Mouse (Mus musculus) G1E (cell line): ENCODE measurements around the gene Insyn1. TPM values are rescaled to one million over a fixed set of nuclear protein-coding genes. Genes with fewer than 3 reads are reported as not detected.
A peak's percentile ranks its signal among the peaks of the same experiment; 100 is the strongest.

Source experiments
- ATAC-seq: 2 replicates; pipeline ENCODE4 v1.8.0; 2016; ENCODE audit warnings: mild to moderate bottlenecking; ENCODE audit not compliant: insufficient number of reproducible peaks, poor library complexity, low FRiP score, severe bottlenecking; ENCODE audit errors: extremely low read depth
- DNase-seq: peaks from one replicate; pipeline ENCODE4 v3.0.0; 2012; ENCODE audit warnings: low spot score
- H3K27me3 ChIP-seq: 2 replicates; pipeline ENCODE4 v1.6.1; 2012; ENCODE audit warnings: mild to moderate bottlenecking, low read length, inconsistent platforms; ENCODE audit not compliant: insufficient read depth
- H3K36me3 ChIP-seq: replicated peaks from 2 replicates; pipeline ENCODE3; 2012; ENCODE audit warnings: mild to moderate bottlenecking, inconsistent platforms
- H3K4me1 ChIP-seq: 2 replicates; pipeline ENCODE4 v1.6.1; 2012; ENCODE audit warnings: low read depth, low read length, inconsistent platforms, mixed read lengths; ENCODE audit not compliant: insufficient read depth
- H3K4me3 ChIP-seq: 2 replicates; pipeline ENCODE4 v1.5.1; 2012; ENCODE audit warnings: low read depth, mild to moderate bottlenecking, inconsistent platforms, low read length, moderate library complexity, mixed read lengths
- H3K9me3 ChIP-seq: replicated peaks from 2 replicates; pipeline ENCODE4 v1.6.1; 2012; ENCODE audit warnings: inconsistent platforms
- CTCF ChIP-seq: IDR thresholded peaks from 2 replicates; pipeline ENCODE4 v1.5.1; 2012; ENCODE audit warnings: low read depth, low read length, inconsistent platforms, mixed read lengths
- GATA1 ChIP-seq: IDR thresholded peaks from 2 replicates; pipeline ENCODE4 v1.6.1; 2012; ENCODE audit warnings: borderline replicate concordance, low read length, inconsistent platforms, mixed read lengths
- GATA2 ChIP-seq: IDR thresholded peaks from 2 replicates; pipeline ENCODE4 v1.6.1; 2012; ENCODE audit warnings: low read depth, low read length, inconsistent platforms, borderline replicate concordance
- POLR2AphosphoS5 ChIP-seq: IDR thresholded peaks from 2 replicates; pipeline ENCODE4 v1.6.1; 2012; ENCODE audit warnings: low read depth, low read length, inconsistent platforms; ENCODE audit not compliant: insufficient replicate concordance
- TAL1 ChIP-seq: conservative IDR thresholded peaks from 2 replicates; pipeline ENCODE4 v1.6.1; 2012; ENCODE audit warnings: low read depth, low read length, inconsistent platforms, mixed read lengths
- polyA plus RNA-seq: library from polyadenylated mRNA; stranded (reverse); fragments of >175 nt; gene quantifications from 2 replicates; pipeline ENCODE4 v1.2.3, GENCODE M21; 2012
- total RNA-seq, 2 experiments: library from RNA; stranded (forward) in 1 of 2; stranded (reverse) in 1 of 2; fragments of 200-1000 nt in 1 of 2; fragments of >200 nt in 1 of 2; fragmentation: Nextera tagmentation in 1 of 2; gene quantifications; 2 replicates each; pipeline ENCODE4 v1.2.3; 2014 to 2017

The Insyn1 gene
- total and polyA plus RNA-seq, 3 experiments = 0.05 TPM; not detected in 2

- Histone ChIP-seq H3K4me3 (peak overlapping the region; percentile 43; the same call in 1 of the 2 replicates), H3K36me3 (no peaks in the 10 kb centered on the region), H3K27me3 (peaks cover 31% of the 10 kb centered on the region), H3K9me3 (peaks cover 5% of the 10 kb centered on the region), H3K4me1 (peaks cover 47% of the 10 kb centered on the region)
- no peak for ATAC-seq
- TF ChIP-seq GATA2 (no peak), GATA1 (no peak), TAL1 (no peak), POLR2AphosphoS5 (no peak), CTCF (no peak)
- peak; percentile 56 for DNase-seq
Measured at GRCm38 (mm10) chr9:58537774-58538173, 49.4 kb downstream of the Insyn1 start.

- Histone ChIP-seq H3K4me1 (peaks cover 47% of the 10 kb centered on the region), H3K9me3 (peaks cover 5% of the 10 kb centered on the region), H3K27me3 (peaks cover 34% of the 10 kb centered on the region), H3K36me3 (no peaks in the 10 kb centered on the region), H3K4me3 (no peak overlapping the region)
- ATAC-seq = no peak
- TF ChIP-seq CTCF = peak; percentile 91
- TF ChIP-seq GATA2 = no peak
- no peak for TF ChIP-seq POLR2AphosphoS5
- no peak for TF ChIP-seq GATA1
- no peak for TF ChIP-seq TAL1
- peak; percentile 48 for DNase-seq
Measured at GRCm38 (mm10) chr9:58539886-58540285, 51.5 kb downstream of the Insyn1 start.

DNA sequence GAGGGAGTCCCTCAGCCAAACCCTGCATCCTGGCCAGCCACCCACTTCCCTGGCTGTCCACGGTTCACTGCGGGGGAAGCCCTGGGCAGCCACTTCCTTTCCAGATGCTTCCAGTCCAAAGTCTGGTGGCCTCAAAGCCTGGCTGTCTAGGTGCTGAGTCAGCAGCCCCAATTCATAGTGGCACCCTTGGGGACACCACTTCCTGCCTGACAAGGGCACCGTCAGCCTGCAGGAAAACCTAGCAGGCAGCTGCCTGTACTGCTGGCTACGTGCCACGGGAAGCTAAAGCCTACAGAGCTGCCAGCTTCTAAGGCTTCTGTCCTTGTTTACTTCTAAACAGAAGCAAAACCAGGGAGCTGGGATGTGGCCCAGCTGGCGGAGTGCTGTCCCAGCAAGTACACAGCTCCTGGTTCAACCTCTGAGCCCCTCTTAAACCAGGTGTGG lies 53.5 kb downstream of the Insyn1 start:
- no peak for ATAC-seq
- peaks cover 33% of the 10 kb centered on the region for H3K27me3 ChIP-seq
- no peaks in the 10 kb centered on the region for H3K36me3 ChIP-seq
- no peak overlapping the region for H3K4me3 ChIP-seq
- peak; percentile 22 for DNase-seq
- TF ChIP-seq GATA1 (no peak), CTCF (no peak), POLR2AphosphoS5 (no peak), TAL1 (no peak), GATA2 (no peak)
- peaks cover 30% of the 10 kb centered on the region for H3K4me1 ChIP-seq
- peaks cover 5% of the 10 kb centered on the region for H3K9me3 ChIP-seq

DNA sequence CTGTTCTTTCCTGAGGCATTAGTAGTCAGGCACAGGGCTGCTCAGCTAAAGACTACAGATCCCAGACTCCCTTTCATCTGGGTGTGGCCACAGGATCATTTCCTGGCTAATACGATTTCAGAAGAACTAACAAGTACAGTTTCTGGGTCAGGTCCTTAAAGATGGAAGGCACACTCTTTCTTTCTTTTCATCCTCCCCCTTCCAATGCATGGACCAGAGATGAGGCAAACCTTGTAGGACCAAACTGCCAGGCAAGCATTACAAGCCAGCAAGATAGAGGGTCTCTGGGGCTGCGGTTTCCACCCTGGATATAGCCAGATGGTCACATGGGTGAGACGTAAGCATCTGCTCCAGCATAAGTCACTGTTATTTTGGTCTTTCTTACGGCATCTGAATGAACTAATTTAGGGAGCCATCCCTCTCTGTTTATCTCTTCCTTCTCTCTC lies 56.5 kb downstream of the Insyn1 start:
- ATAC-seq = no peak
- DNase-seq = no peak
- Histone ChIP-seq H3K4me1 (peaks cover 13% of the 10 kb centered on the region; the same call in 1 of the 2 replicates), H3K9me3 (no peaks in the 10 kb centered on the region), H3K4me3 (no peak overlapping the region), H3K36me3 (no peaks in the 10 kb centered on the region), H3K27me3 (peaks cover 47% of the 10 kb centered on the region)
- TF ChIP-seq GATA2 = no peak
- TF ChIP-seq POLR2AphosphoS5 = no peak
- TF ChIP-seq CTCF = no peak
- no peak for TF ChIP-seq GATA1
- no peak for TF ChIP-seq TAL1

DNA sequence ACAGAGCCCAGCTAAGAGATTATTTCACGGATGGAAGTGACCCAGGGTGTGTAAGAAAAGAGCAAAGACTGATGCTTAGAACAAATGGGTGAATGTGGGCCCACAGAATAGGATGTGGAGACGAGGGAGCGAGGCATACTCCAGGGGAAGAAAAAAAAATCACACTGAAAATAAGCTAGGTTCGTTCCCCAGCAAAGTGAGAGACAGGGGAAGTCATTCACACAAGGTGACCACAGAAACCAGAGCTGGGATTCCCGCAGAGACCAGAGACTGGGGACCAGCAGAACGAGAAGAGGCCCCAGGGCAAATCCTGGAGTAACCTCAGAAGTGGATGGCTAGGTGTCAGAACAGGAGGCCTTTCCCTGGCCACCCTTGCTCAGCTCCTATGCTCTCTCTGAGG lies 57.0 kb downstream of the Insyn1 start:
- no peak for TF ChIP-seq POLR2AphosphoS5
- TF ChIP-seq TAL1 = no peak
- TF ChIP-seq GATA1 = no peak
- TF ChIP-seq CTCF = no peak
- no peak for TF ChIP-seq GATA2
- Histone ChIP-seq H3K9me3 (no peaks in the 10 kb centered on the region), H3K4me1 (peaks cover 13% of the 10 kb centered on the region; the same call in 1 of the 2 replicates), H3K4me3 (no peak overlapping the region), H3K27me3 (peaks cover 46% of the 10 kb centered on the region), H3K36me3 (no peaks in the 10 kb centered on the region)
- ATAC-seq = no peak
- DNase-seq = no peak

GRCm38 (mm10) chr9:58546630-58547360 lies 58.4 kb downstream of the Insyn1 start:
- H3K4me3 ChIP-seq = no peak overlapping the region
- TF ChIP-seq POLR2AphosphoS5 (no peak), CTCF (no peak), TAL1 (no peak), GATA1 (no peak), GATA2 (no peak)
- peaks cover 51% of the 10 kb centered on the region for H3K27me3 ChIP-seq
- DNase-seq (no peak), ATAC-seq (no peak)
- no peaks in the 10 kb centered on the region for H3K9me3 ChIP-seq
- peaks cover 5% of the 10 kb centered on the region; the same call in 1 of the 2 replicates for H3K4me1 ChIP-seq
- no peaks in the 10 kb centered on the region for H3K36me3 ChIP-seq
